Mouse (Mus musculus) cerebellum, adult 11-12 months (tissue): ENCODE data around the gene Csnk1g2.

Source experiments
- DNase-seq: peaks from one replicate; pipeline ENCODE4 v3.0.0; 2022

The Csnk1g2 gene

GRCm38 (mm10) chr10:80622661-80623456 lies at the start of gene Csnk1g2:
TSS of gene Csnk1g2 (plus strand) at chr10:80622838.
- peak; percentile 87 for DNase-seq

- no peak for DNase-seq
Measured at GRCm38 (mm10) chr10:80573944-80574343, 48.7 kb upstream of the Csnk1g2 start.

GRCm38 (mm10) chr10:80574896-80575295 lies 47.7 kb upstream of the Csnk1g2 start:
- no peak for DNase-seq

- peak; percentile 41 for DNase-seq
Measured at GRCm38 (mm10) chr10:80575925-80576324, 46.7 kb upstream of the Csnk1g2 start.

- peak; percentile 80 for DNase-seq
Measured at GRCm38 (mm10) chr10:80576351-80577194, 46.1 kb upstream of the Csnk1g2 start.

GRCm38 (mm10) chr10:80577195-80578130 lies 45.2 kb upstream of the Csnk1g2 start, which contains the start of gene Klf16:
TSS of gene Klf16 (minus strand) at chr10:80577321.
- DNase-seq = peak; percentile 92

- peak; percentile 81 for DNase-seq
Measured at GRCm38 (mm10) chr10:80578131-80578750, 44.4 kb upstream of the Csnk1g2 start.

GRCm38 (mm10) chr10:80578911-80579310 lies 43.7 kb upstream of the Csnk1g2 start:
- DNase-seq = peak; percentile 74

- no peak for DNase-seq
Measured at GRCm38 (mm10) chr10:80583047-80583446, 39.6 kb upstream of the Csnk1g2 start.

GRCm38 (mm10) chr10:80584045-80584488 lies 38.6 kb upstream of the Csnk1g2 start:
- no peak for DNase-seq

GRCm38 (mm10) chr10:80584642-80585552 lies 37.7 kb upstream of the Csnk1g2 start:
- DNase-seq = no peak

- no peak for DNase-seq
Measured at GRCm38 (mm10) chr10:80585581-80585980, 37.1 kb upstream of the Csnk1g2 start.

GRCm38 (mm10) chr10:80586407-80587304 lies 36.0 kb upstream of the Csnk1g2 start:
- peak; percentile 50 for DNase-seq

- DNase-seq = peak; percentile 32
Measured at GRCm38 (mm10) chr10:80587305-80587657, 35.4 kb upstream of the Csnk1g2 start.

- peak; percentile 62 for DNase-seq
Measured at GRCm38 (mm10) chr10:80589127-80589878, 33.3 kb upstream of the Csnk1g2 start.

GRCm38 (mm10) chr10:80589879-80590854 lies 32.5 kb upstream of the Csnk1g2 start, which contains the start of gene Abhd17a:
TSS of gene Abhd17a (minus strand) at chr10:80590341.
- peak; percentile 96 for DNase-seq

- no peak for DNase-seq
Measured at GRCm38 (mm10) chr10:80596318-80596717, 26.3 kb upstream of the Csnk1g2 start.
